Mouse (Mus musculus): ENCODE data around the gene Nat8f5.
"Not testable (repeated sequence)": the region's sequence is repeated elsewhere in the genome, so short reads cannot be mapped to it uniquely, and the experiment has no call there.

GRCm38 (mm10) chr6:85836827-85837226 lies 16.1 kb upstream of the Nat8f5 start:
- peak; percentile 36; the same call in 1 of the 2 replicates for TF ChIP-seq CTCF (IDR thresholded peaks at IDR 0.05; ENCODE audit: low read depth)
- TF ChIP-seq EP300 (IDR thresholded peaks at IDR 0.05; ENCODE audit: low read depth) = not testable (repeated sequence)
